Mouse (Mus musculus) heart, embryonic 15.5 days (tissue): ENCODE data around the gene Ednra. TPM values are rescaled to one million over a fixed set of nuclear protein-coding genes. Genes with fewer than 3 reads are reported as not detected.
A peak's percentile ranks its signal among the peaks of the same experiment; 100 is the strongest.

Experiments
- ATAC-seq: fragments of 200-750 bp; cut with Nextera tagmentation; replicated peaks from 2 replicates; pipeline ENCODE4 v1.8.0; 2017; ENCODE audit warnings: low read depth, moderate TSS enrichment; ENCODE audit not compliant: insufficient number of reproducible peaks, insufficient read depth, low FRiP score
- H3K27ac ChIP-seq: fragments of 300-500 bp; sonication (generic); 2 replicates; pipeline ENCODE4 v1.5.1; 2015; ENCODE audit warnings: mild to moderate bottlenecking, inconsistent platforms
- H3K27me3 ChIP-seq: fragments of 300-500 bp; sonication (generic); 2 replicates; pipeline ENCODE4 v1.6.1; 2015; ENCODE audit warnings: inconsistent platforms
- H3K36me3 ChIP-seq: fragments of 300-500 bp; sonication (generic); 2 replicates; pipeline ENCODE4 v1.6.1; 2015; ENCODE audit warnings: mild to moderate bottlenecking, inconsistent platforms
- H3K4me1 ChIP-seq: fragments of 300-500 bp; sonication (generic); replicated peaks from 2 replicates; pipeline ENCODE4 v1.6.1; 2015; ENCODE audit warnings: inconsistent platforms
- H3K4me2 ChIP-seq: fragments of 300-500 bp; sonication (generic); 2 replicates; pipeline ENCODE4 v1.6.1; 2015; ENCODE audit warnings: inconsistent platforms, mild to moderate bottlenecking, moderate library complexity
- H3K4me3 ChIP-seq: fragments of 300-500 bp; sonication (generic); 2 replicates; pipeline ENCODE4 v1.5.1; 2015; ENCODE audit warnings: mild to moderate bottlenecking, inconsistent platforms
- H3K9ac ChIP-seq: fragments of 300-500 bp; sonication (generic); 2 replicates; pipeline ENCODE4 v1.6.1; 2015; ENCODE audit warnings: mild to moderate bottlenecking, inconsistent platforms
- H3K9me3 ChIP-seq: fragments of 300-500 bp; sonication (generic); replicated peaks from 2 replicates; pipeline ENCODE4 v1.6.1; 2016; ENCODE audit warnings: inconsistent platforms
- WGBS: fragments of 180-500 bp; shearing (Covaris S2); methylation state at CpG from one replicate; pipeline ENCODE4 v1.1.7; 2015; ENCODE audit warnings: mixed read lengths; 5-methylcytosine and 5-hydroxymethylcytosine counted together
- polyA plus RNA-seq: library from polyadenylated mRNA; unstranded; fragments of >200 nt; fragmentation: Nextera tagmentation; extraction: Ambion mirVana; gene quantifications from 2 replicates; pipeline ENCODE4 v1.2.1, GENCODE M21; 2015

Ednra gene
- polyA plus RNA-seq, 1 experiment from 2014 or later, result 35.6 TPM

GRCm38 (mm10) chr8:77750407-77750806, 26.1 kb upstream of the Ednra start:
- no peaks in the 10 kb centered on the region for H3K27me3 ChIP-seq
- no peak overlapping the region for H3K27ac ChIP-seq
- no peaks in the 10 kb centered on the region for H3K9me3 ChIP-seq
- no peak overlapping the region for H3K4me3 ChIP-seq
- H3K9ac ChIP-seq, result no peak overlapping the region
- no peak for ATAC-seq
- peaks cover 14% of the 10 kb centered on the region for H3K4me1 ChIP-seq
- WGBS, result 78% methylated on average over 4 of the region's 4 CpGs
- H3K4me2 ChIP-seq, result no peak overlapping the region
- no peaks in the 10 kb centered on the region for H3K36me3 ChIP-seq

DNA sequence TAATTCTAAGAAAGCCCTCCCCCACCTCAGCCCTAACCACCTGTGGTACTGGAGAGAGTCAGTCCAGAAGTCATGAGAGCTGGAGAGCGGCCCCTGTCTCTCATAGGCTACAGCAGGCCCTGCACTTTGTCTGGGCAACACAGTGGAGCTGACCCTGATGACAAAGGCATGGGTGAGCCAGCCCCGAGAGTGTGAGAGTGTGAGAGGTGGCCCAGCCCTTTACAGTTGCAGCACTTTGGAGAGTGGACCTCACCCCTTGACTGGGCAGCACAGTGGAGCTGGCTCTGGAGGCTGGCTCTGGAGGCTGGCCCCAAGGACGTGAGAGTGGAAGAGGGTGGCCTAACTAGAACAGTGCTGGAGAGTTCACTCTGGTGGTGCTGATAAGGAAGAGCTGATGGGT, 20.2 kb upstream of the Ednra start:
- Histone ChIP-seq H3K27me3 (no peaks in the 10 kb centered on the region), H3K36me3 (no peaks in the 10 kb centered on the region), H3K4me2 (no peak overlapping the region), H3K9me3 (no peaks in the 10 kb centered on the region), H3K4me3 (no peak overlapping the region), H3K27ac (no peak overlapping the region), H3K9ac (no peak overlapping the region), H3K4me1 (0 out of 2 replicates have a peak, but pooled peaks cover 4% of the 10 kb centered on the region)
- no peak for ATAC-seq
- WGBS, result 67% methylated on average over 3 of the region's 3 CpGs

GRCm38 (mm10) chr8:77742395-77742794, 18.1 kb upstream of the Ednra start:
- H3K4me3 ChIP-seq, result no peak overlapping the region
- H3K27ac ChIP-seq, result no peak overlapping the region
- no peak overlapping the region for H3K4me2 ChIP-seq
- no peaks in the 10 kb centered on the region for H3K36me3 ChIP-seq
- no peaks in the 10 kb centered on the region for H3K9me3 ChIP-seq
- peaks cover 3% of the 10 kb centered on the region; the same call in 1 of the 2 replicates for H3K4me1 ChIP-seq
- H3K9ac ChIP-seq, result no peak overlapping the region
- H3K27me3 ChIP-seq, result no peaks in the 10 kb centered on the region
- 31% methylated on average over 3 of the region's 3 CpGs for WGBS
- ATAC-seq, result no peak

DNA sequence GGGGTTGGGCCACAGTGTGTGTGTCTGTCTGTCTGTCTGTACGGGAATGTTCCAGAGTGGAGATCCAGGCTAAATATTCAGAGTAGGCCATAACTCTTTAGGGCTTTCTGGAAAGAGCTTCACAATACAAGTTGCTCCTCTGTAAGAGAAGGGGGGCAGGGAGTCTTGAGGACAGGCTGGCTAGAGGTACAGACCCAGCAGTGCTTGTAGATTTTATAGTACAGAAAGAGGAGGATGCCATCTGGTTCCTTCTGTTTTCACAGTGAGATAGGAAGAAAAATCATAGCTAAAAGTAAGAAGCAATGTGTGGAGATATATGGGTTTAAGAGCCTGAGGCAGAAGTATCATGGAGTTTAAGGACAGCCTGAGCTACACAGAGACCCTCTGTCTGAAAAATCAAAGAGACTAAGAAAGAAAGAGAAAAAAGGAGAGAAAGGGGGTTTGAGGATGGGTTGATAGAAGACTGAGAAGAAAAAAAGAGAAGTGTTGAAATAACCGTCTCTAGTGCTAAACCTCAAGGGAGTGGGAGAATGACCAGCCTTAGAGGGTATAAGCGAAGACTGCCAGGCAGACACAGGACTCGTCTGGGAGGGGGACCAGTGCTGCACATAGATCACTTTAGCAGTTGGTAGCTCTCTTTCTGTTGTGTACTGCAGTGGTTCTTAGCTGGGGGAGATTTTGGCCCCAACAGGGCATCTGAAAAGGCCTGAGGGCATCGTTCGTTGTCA, 16.9 kb upstream of the Ednra start:
- no peak for ATAC-seq
- 85% methylated on average over 6 of the region's 6 CpGs for WGBS

DNA sequence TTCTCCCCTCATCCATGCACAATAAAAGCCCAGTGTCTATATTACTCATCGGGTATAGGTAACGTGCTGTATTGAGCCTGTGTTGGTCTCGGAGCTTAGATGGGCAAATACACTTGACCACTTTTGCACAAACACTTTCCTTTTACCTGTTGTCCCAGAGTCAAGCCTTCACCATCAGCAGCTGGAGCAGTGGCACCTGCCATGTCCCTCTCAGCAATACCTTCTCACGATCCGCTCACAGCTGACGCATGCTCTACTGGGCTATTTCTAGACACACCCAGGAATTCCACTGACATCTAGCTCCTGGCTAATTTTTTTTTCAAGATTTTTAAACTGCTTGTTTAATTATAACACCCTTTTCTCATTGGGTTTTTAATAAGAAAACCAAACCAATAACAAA, 14.2 kb upstream of the Ednra start:
- Histone ChIP-seq H3K9ac (no peak overlapping the region), H3K27me3 (no peaks in the 10 kb centered on the region), H3K4me1 (peaks cover 3% of the 10 kb centered on the region; the same call in 1 of the 2 replicates), H3K27ac (no peak overlapping the region), H3K36me3 (no peaks in the 10 kb centered on the region), H3K4me2 (no peak overlapping the region), H3K9me3 (no peaks in the 10 kb centered on the region), H3K4me3 (no peak overlapping the region)
- 64% methylated on average over 6 of the region's 6 CpGs for WGBS
- ATAC-seq, result no peak

More for the DNA sequence above, 16.9 kb upstream of the Ednra start:
- Histone ChIP-seq H3K4me3 (no peak overlapping the region), H3K9ac (no peak overlapping the region), H3K27ac (no peak overlapping the region), H3K36me3 (no peaks in the 10 kb centered on the region), H3K9me3 (no peaks in the 10 kb centered on the region), H3K4me2 (no peak overlapping the region), H3K27me3 (no peaks in the 10 kb centered on the region), H3K4me1 (peaks cover 3% of the 10 kb centered on the region; the same call in 1 of the 2 replicates)

GRCm38 (mm10) chr8:77737327-77737726, 13.1 kb upstream of the Ednra start:
- Histone ChIP-seq H3K36me3 (no peaks in the 10 kb centered on the region), H3K4me2 (no peak overlapping the region), H3K27me3 (no peaks in the 10 kb centered on the region), H3K4me1 (peaks cover 3% of the 10 kb centered on the region; the same call in 1 of the 2 replicates), H3K27ac (no peak overlapping the region), H3K9ac (no peak overlapping the region), H3K9me3 (peaks cover 4% of the 10 kb centered on the region; the same call in 1 of the 2 replicates), H3K4me3 (no peak overlapping the region)
- 77% methylated on average over 9 of the region's 9 CpGs for WGBS
- ATAC-seq, result no peak

DNA sequence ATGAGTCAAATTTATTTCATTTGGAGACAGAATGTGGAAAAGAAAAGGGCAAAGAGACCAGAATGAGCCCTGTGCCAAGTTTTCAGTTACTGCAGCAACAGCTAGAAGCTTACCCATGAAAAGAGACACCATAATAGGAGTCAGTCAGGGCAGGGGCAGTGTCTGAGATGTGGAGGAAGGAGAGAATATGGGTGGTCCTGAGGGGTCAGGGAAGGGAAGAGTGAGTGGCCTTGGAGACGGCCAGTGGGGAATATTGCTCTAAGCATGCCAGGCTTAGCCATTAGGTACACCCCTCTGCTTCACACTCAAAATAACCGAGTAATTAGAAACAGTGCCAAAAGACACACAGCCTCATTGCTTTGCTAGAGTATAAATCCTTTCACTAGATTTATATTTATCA, 9.5 kb upstream of the Ednra start:
- Histone ChIP-seq H3K9me3 (peaks cover 4% of the 10 kb centered on the region; the same call in 1 of the 2 replicates), H3K9ac (no peak overlapping the region), H3K27me3 (no peaks in the 10 kb centered on the region), H3K4me3 (no peak overlapping the region), H3K27ac (no peak overlapping the region), H3K4me1 (peaks cover 3% of the 10 kb centered on the region; the same call in 1 of the 2 replicates), H3K4me2 (no peak overlapping the region), H3K36me3 (no peaks in the 10 kb centered on the region)
- ATAC-seq, result no peak
- 72% methylated on average over 2 of the region's 2 CpGs for WGBS

DNA sequence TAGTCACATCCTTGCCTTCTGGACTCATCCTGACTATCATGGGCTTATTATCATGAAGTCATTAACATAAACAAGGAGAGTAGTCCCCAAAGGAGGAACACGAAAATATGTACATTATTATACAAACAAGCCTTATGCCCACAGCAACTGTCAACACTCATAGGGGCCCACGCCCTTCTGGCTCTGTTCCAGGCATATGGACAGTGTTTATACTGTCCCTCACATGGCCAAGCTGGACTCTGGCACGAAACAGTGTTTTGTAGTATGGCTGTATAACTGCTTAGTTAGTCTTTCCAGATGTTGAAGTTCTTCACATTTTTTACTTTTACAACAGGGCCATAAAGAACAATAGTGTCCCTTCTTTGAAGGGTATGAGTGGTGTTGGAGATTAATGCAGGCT, 8.7 kb upstream of the Ednra start:
- Histone ChIP-seq H3K4me2 (no peak overlapping the region), H3K4me1 (no peaks in the 10 kb centered on the region), H3K36me3 (no peaks in the 10 kb centered on the region), H3K27ac (no peak overlapping the region), H3K9me3 (peaks cover 4% of the 10 kb centered on the region; the same call in 1 of the 2 replicates), H3K27me3 (no peaks in the 10 kb centered on the region), H3K4me3 (no peak overlapping the region), H3K9ac (no peak overlapping the region)
- ATAC-seq, result no peak
- WGBS, result 76% methylated on average over 3 of the region's 3 CpGs

DNA sequence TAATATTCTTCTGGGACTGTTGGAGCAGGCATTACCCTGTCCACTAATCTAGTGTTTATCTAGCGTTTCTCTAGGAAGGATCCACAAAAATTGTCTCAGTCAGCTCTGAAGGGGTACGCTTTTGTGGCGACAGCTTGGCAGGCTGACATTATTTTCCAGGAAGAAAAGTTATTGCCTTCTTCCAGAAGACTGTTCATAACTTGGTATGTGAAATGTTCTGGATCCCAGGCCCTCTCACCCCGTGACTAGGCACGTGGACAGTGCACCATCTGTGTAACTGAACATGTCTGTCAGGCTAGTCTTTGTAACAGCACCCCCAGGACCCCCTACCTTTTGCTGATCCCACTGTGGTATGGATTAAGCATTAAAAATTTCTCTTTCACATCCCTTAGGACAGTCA, 1.1 kb upstream of the Ednra start:
- H3K36me3 ChIP-seq, result no peaks in the 10 kb centered on the region
- no peak overlapping the region for H3K9ac ChIP-seq
- H3K4me2 ChIP-seq, result 0 out of 2 replicates have a peak overlapping the region, but pooled peaks have one; percentile 69
- peak overlapping the region; percentile 99 for H3K27ac ChIP-seq
- H3K4me1 ChIP-seq, result peaks cover 29% of the 10 kb centered on the region
- H3K9me3 ChIP-seq, result no peaks in the 10 kb centered on the region
- H3K4me3 ChIP-seq, result 0 out of 2 replicates have a peak overlapping the region, but pooled peaks have one; percentile 81
- WGBS, result 55% methylated on average over 5 of the region's 5 CpGs
- H3K27me3 ChIP-seq, result no peaks in the 10 kb centered on the region
- ATAC-seq, result no peak

GRCm38 (mm10) chr8:77723534-77724045, 674 bp downstream of the Ednra start:
- Histone ChIP-seq H3K4me1 (peaks cover 43% of the 10 kb centered on the region), H3K4me3 (peak overlapping the region; percentile 81), H3K9ac (peak overlapping the region; percentile 89), H3K27me3 (no peaks in the 10 kb centered on the region), H3K9me3 (no peaks in the 10 kb centered on the region), H3K36me3 (peaks cover 4% of the 10 kb centered on the region; the same call in 1 of the 2 replicates), H3K27ac (peak overlapping the region; percentile 99), H3K4me2 (peak overlapping the region; percentile 69)
- 1% methylated on average over 16 of the region's 16 CpGs for WGBS
- ATAC-seq, result peak; percentile 59

- WGBS, result 54% methylated on average over 4 of the region's 4 CpGs
- H3K27me3 ChIP-seq, result no peaks in the 10 kb centered on the region
- H3K9ac ChIP-seq, result peak overlapping the region; percentile 89
- no peak for ATAC-seq
- peaks cover 43% of the 10 kb centered on the region for H3K4me1 ChIP-seq
- peak overlapping the region; percentile 99 for H3K27ac ChIP-seq
- H3K4me2 ChIP-seq, result peak overlapping the region; percentile 69
- peaks cover 4% of the 10 kb centered on the region; the same call in 1 of the 2 replicates for H3K36me3 ChIP-seq
- no peaks in the 10 kb centered on the region for H3K9me3 ChIP-seq
- H3K4me3 ChIP-seq, result peak overlapping the region; percentile 81
Measured at GRCm38 (mm10) chr8:77723018-77723417, 1.2 kb downstream of the Ednra start.
